Mouse (Mus musculus) CD8-positive naive resting alpha-beta T cell, adult 57 days (primary cell): ENCODE data around the gene Rbmx. TPM values are rescaled to one million over a fixed set of nuclear protein-coding genes. Genes with fewer than 3 reads are reported as not detected.

Experiments used
- total RNA-seq: library from RNA; stranded (reverse); gene quantifications from one replicate; pipeline ENCODE4 v1.2.4, GENCODE M21; 2023

Rbmx gene
- 71.2 TPM for total RNA-seq

DNA sequence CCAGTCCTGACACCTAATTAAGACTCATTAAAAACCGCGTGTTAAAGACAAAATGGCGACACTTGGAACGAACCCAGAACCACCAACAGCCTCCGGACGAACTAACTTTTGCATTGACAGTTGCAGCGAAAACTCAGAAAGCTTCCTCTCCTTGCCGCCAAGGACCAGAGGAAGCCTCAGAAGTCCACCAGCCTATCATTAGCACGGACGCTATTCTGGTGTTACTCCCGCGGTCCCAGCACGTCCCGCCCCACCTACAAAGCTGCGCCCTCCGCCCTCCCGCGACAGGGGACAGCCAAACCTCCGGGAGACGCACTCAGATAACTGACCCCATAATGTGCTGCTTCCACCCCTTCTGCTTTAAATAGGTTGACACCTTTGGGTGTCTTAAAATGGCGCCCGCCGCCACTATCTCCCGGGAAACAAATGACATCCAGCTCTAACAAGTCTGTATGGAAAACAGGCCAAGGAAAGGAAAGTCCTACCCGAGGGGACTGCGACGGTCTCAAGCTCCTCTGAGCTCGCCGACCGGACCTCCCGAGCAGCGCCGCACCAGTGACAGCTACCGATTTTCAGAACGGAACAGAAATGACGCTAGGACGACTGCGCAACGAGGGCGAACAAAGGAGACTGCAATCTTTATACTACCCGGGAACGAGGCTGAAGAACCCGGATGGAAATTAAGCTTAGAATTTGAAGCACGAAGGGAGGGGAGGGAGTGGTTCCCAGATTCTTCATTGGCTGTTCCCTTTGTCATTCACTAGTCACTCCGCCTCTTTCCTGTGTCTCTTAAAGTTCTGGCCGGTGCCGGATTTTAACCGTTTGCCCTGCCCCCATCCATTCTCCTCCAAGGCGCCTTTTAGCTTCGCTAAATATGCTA is at the start of gene Rbmx:
TSS of gene Rbmx (minus strand) at position 670 of the 880 bp plus-strand sequence.

DNA sequence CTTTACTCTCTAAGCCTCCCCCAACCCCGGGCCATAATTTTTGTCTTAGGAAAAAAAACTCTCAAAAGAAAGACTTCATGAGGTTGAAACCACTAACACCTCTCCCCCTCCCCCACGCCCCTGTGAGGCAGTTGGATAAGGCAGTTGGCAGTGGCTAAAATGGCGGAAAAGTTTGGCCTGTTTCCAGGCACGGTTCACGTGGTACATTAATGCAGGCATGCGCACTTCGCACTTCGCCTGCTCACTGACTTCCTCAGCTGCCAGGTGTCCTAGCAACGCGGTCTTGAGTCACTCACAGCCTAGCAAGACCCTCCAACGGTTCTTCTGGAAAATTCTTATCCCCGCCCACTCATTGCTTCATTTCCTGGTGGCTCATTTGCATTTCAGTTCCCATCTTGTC is 15.9 kb upstream of the Rbmx start, which contains the start of gene Gm364:
TSS of gene Gm364 (plus strand) at position 386 of the 400 bp plus-strand sequence.

DNA sequence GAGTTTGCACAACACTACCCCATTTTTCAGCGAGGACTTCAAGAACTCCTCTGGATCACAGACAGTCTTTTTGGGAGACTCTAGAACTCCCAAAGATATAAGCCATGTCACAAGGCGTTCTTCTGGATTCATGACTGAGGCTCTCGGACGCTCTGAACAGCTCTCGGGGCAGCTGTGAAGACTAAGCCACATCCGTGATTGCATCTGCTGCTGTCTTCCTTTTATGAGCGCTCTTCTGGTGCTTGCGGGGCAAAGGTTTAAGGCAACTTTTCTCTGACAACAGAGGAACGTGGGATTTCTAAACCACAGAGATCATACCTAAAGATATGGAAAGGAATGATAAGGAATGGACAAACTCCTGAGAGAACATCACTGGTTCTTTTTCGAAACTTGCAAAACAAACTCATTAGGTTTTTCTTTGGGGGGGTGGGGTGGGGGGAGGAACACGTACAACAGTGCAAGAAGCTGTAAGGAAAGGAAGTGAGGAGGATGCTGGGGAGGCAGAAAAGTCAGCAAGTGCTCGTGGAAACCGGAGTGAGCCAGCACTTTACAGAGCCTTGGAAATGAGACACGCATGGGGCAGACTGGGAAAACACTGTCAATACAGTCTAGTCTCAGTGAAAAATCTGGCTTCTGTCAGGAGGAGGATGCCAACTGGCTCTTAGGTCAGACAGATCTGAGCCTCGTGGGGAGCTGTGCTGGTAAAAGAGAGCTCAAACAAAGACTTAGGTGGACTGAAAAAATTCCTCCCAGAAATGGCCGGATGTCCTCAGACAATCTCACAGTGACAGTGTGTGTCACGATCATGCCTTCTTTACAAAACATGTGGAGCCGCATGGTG is 54.2 kb downstream of the Rbmx start, which contains the start of gene Arhgef6:
TSS of gene Arhgef6 (minus strand) at position 359 of the 841 bp plus-strand sequence.

Other genes with a start within 250 kb of the Rbmx start
- 2.6 TPM for gene Cd40lg, start 180.9 kb downstream of the Rbmx start, total RNA-seq
- gene Arhgef6, start 54.3 kb downstream of the Rbmx start, total RNA-seq: 75.8 TPM
- gene Gm364, start 16.1 kb upstream of the Rbmx start, total RNA-seq: not detected
- not detected for gene Gpr101, start 110.7 kb upstream of the Rbmx start, total RNA-seq